Mouse (Mus musculus) megakaryocyte, embryonic 14.5 days (primary cell): Measurements from ENCODE around the gene Grik3.

Experiments used
- FLI1 ChIP-seq: IDR thresholded peaks from 2 replicates; pipeline ENCODE4 v1.6.1; 2012; ENCODE audit warnings: low read length, inconsistent platforms, mixed read lengths
- GATA1 ChIP-seq: IDR thresholded peaks from 3 replicates; pipeline ENCODE4 v1.6.1; 2012; ENCODE audit warnings: mixed read lengths, low read length, inconsistent platforms, borderline replicate concordance

GRCm38 (mm10) chr4:125592663-125593062 is 102.2 kb downstream of the Grik3 start:
- TF ChIP-seq GATA1 (no peak), FLI1 (no peak)
